Mouse (Mus musculus) forebrain, embryonic 14.5 days (tissue): Measurements from ENCODE around the gene Cmtm2b. TPM values are rescaled to one million over a fixed set of nuclear protein-coding genes. Genes with fewer than 3 reads are reported as not detected.

Experiments
- ATAC-seq: fragments of 200-750 bp; cut with Nextera tagmentation; 2 replicates; pipeline ENCODE4 v1.8.0; 2017; ENCODE audit warnings: mild to moderate bottlenecking, moderate library complexity
- DNase-seq: peaks from one replicate; pipeline ENCODE4 v3.0.0-alpha.2; 2015; ENCODE audit warnings: low spot score
- H3K27ac ChIP-seq: fragments of 300-500 bp; sonication (generic); 2 replicates; pipeline ENCODE4 v1.5.1; 2014; ENCODE audit warnings: low read depth, mild to moderate bottlenecking, control low read depth, low read length, moderate library complexity
- H3K27me3 ChIP-seq: fragments of 300-500 bp; sonication (generic); replicated peaks from 2 replicates; pipeline ENCODE4 v1.6.1; 2014; ENCODE audit warnings: low read length, control low read depth, mixed read lengths; ENCODE audit not compliant: control insufficient read depth, insufficient read depth
- H3K36me3 ChIP-seq: fragments of 300-500 bp; sonication (generic); 2 replicates; pipeline ENCODE4 v1.6.1; 2014; ENCODE audit warnings: low read length, control low read depth; ENCODE audit not compliant: control insufficient read depth, insufficient read depth
- H3K4me1 ChIP-seq: fragments of 300-500 bp; sonication (generic); 2 replicates; pipeline ENCODE4 v1.6.1; 2014; ENCODE audit warnings: antibody characterized with exemption, low read length, control low read depth; ENCODE audit not compliant: control insufficient read depth, insufficient read depth
- H3K4me2 ChIP-seq: fragments of 300-500 bp; sonication (generic); 2 replicates; pipeline ENCODE4 v1.6.1; 2014; ENCODE audit warnings: mild to moderate bottlenecking, control low read depth, low read length
- H3K4me3 ChIP-seq: fragments of 300-500 bp; sonication (generic); 2 replicates; pipeline ENCODE4 v1.5.1; 2014; ENCODE audit warnings: low read depth, low read length, control low read depth
- H3K9ac ChIP-seq: fragments of 300-500 bp; sonication (generic); 2 replicates; pipeline ENCODE4 v1.6.1; 2014; ENCODE audit warnings: mild to moderate bottlenecking, low read length, control low read depth, moderate library complexity
- H3K9me3 ChIP-seq: fragments of 300-500 bp; sonication (generic); replicated peaks from 2 replicates; pipeline ENCODE4 v1.6.1; 2016; ENCODE audit warnings: low read length, control low read depth, mixed read lengths; ENCODE audit not compliant: control insufficient read depth
- WGBS: fragments of 180-500 bp; shearing (Covaris S2); extraction: QIAGEN DNeasy Blood & Tissue Kit; methylation state at CpG from one replicate; pipeline ENCODE4 v1.1.7; 2014; 5-methylcytosine and 5-hydroxymethylcytosine counted together
- polyA plus RNA-seq: library from polyadenylated mRNA; unstranded; fragments of >200 nt; fragmentation: Nextera tagmentation; extraction: Ambion mirVana; gene quantifications from 2 replicates; pipeline ENCODE4 v1.2.1, GENCODE M21; 2014

Gene Cmtm2b
- polyA plus RNA-seq, 1 experiment from 2014 or later = not detected

- ATAC-seq = peak; percentile 76
- H3K27ac ChIP-seq = no peak overlapping the region; the same call in 1 of the 2 replicates
- H3K9me3 ChIP-seq = no peaks in the 10 kb centered on the region
- peak overlapping the region; percentile 54 for H3K4me3 ChIP-seq
- no peaks in the 10 kb centered on the region for H3K27me3 ChIP-seq
- H3K4me2 ChIP-seq = peak overlapping the region; percentile 80
- WGBS = under 1% methylated on average over 52 of the region's 54 CpGs
- no peaks in the 10 kb centered on the region for H3K36me3 ChIP-seq
- H3K9ac ChIP-seq = peak overlapping the region; percentile 73
- no peaks in the 10 kb centered on the region for H3K4me1 ChIP-seq
- DNase-seq = peak; percentile 73
Measured at GRCm38 (mm10) chr8:104340233-104341105, 18.4 kb downstream of the Cmtm2b start.

DNA sequence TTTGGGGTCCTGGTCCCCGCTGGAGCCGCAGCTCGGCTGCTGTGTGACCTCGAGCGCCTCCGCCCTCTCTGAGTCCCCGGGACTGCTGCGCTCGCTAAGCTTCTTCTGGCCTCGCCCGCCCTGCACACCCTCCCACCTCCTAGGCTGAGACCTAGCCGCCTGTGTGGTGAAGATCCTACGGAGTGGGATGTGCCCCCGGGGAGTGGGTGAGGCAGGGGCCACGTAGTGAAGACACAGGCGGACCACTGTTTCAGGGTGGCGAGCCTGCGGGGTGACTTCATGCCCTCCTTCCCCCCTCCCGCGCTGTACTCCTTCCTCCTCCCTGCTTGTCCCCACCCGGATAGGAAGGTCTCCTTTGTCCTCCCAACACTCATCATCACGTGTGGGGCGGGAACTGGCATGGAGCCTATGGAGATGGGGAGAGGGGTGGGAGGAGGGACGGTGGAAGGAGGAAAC lies 19.1 kb downstream of the Cmtm2b start:
- peak; percentile 75 for ATAC-seq
- Histone ChIP-seq H3K9me3 (no peaks in the 10 kb centered on the region), H3K27me3 (no peaks in the 10 kb centered on the region), H3K27ac (peak overlapping the region; percentile 39; the same call in 1 of the 2 replicates), H3K4me3 (peak overlapping the region; percentile 54), H3K9ac (peak overlapping the region; percentile 73), H3K4me2 (peak overlapping the region; percentile 80), H3K4me1 (no peaks in the 10 kb centered on the region), H3K36me3 (no peaks in the 10 kb centered on the region)
- under 1% methylated on average over 24 of the region's 24 CpGs for WGBS
- peak; percentile 73 for DNase-seq

DNA sequence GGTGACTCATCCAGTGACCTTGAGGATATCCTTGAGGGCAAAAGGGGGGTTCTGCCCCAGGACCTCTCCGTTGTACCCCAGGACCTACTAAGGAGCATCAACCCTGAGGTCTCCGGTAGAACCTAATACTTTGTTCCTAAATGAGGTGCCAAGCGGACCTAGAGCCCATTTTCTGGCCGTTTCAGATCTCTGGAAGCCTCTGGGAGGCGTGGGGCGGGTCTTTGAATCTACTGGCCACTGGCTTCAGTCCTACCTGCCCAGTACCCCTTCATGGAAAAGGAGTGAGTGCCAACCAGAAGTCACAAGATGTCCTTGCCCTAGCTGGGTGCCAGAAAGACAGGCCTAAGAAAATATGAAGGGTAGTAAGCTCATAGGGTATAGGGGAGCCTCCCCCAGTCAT lies 19.6 kb downstream of the Cmtm2b start:
- no peaks in the 10 kb centered on the region for H3K27me3 ChIP-seq
- H3K4me2 ChIP-seq = peak overlapping the region; percentile 80
- WGBS = 40% methylated on average over 6 of the region's 6 CpGs
- H3K9ac ChIP-seq = no peak overlapping the region
- H3K4me3 ChIP-seq = peak overlapping the region; percentile 54; the same call in 1 of the 2 replicates
- peaks cover 4% of the 10 kb centered on the region; the same call in 1 of the 2 replicates for H3K36me3 ChIP-seq
- DNase-seq = no peak
- H3K9me3 ChIP-seq = no peaks in the 10 kb centered on the region
- H3K4me1 ChIP-seq = no peaks in the 10 kb centered on the region
- no peak overlapping the region for H3K27ac ChIP-seq
- no peak for ATAC-seq

DNA sequence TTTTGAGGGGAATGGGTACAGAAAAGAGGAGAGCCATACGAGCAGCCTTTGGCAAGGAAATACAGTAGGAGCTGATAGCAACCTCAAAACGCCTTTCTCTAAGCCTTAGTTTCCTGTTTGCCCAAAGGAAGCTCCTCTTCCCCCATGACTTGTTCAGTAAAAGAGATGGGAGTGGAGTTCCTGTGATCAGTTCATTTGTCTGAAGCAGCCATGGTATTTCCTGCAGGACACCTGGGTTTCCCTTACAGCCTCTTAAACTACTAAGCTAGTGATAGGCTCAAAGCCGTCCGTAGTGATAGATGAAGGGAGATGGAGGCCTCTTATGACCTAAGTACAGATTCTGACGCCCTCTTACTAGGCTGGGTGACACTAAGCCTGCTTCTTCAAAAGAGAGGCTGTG lies 20.4 kb downstream of the Cmtm2b start:
- Histone ChIP-seq H3K27ac (no peak overlapping the region), H3K4me3 (no peak overlapping the region), H3K4me1 (no peaks in the 10 kb centered on the region), H3K9ac (no peak overlapping the region), H3K9me3 (no peaks in the 10 kb centered on the region), H3K27me3 (no peaks in the 10 kb centered on the region), H3K36me3 (peaks cover 5% of the 10 kb centered on the region; the same call in 1 of the 2 replicates), H3K4me2 (no peak overlapping the region)
- DNase-seq (no peak), ATAC-seq (no peak)
- WGBS = 86% methylated on average over 5 of the region's 5 CpGs

- H3K4me3 ChIP-seq = no peak overlapping the region
- no peak overlapping the region for H3K9ac ChIP-seq
- no peaks in the 10 kb centered on the region for H3K27me3 ChIP-seq
- no peak overlapping the region for H3K27ac ChIP-seq
- 7% methylated on average over 7 of the region's 7 CpGs for WGBS
- DNase-seq = peak; percentile 90
- H3K4me2 ChIP-seq = no peak overlapping the region
- ATAC-seq = peak; percentile 57
- no peaks in the 10 kb centered on the region for H3K9me3 ChIP-seq
- no peaks in the 10 kb centered on the region for H3K4me1 ChIP-seq
- peaks cover 10% of the 10 kb centered on the region; the same call in 1 of the 2 replicates for H3K36me3 ChIP-seq
Measured at GRCm38 (mm10) chr8:104343957-104344356, 21.9 kb downstream of the Cmtm2b start.

GRCm38 (mm10) chr8:104344622-104345021 lies 22.6 kb downstream of the Cmtm2b start:
- Histone ChIP-seq H3K4me2 (no peak overlapping the region), H3K27me3 (no peaks in the 10 kb centered on the region), H3K36me3 (peaks cover 10% of the 10 kb centered on the region; the same call in 1 of the 2 replicates), H3K9ac (no peak overlapping the region), H3K4me3 (no peak overlapping the region), H3K9me3 (no peaks in the 10 kb centered on the region), H3K4me1 (no peaks in the 10 kb centered on the region), H3K27ac (no peak overlapping the region)
- DNase-seq (no peak), ATAC-seq (no peak)
- WGBS = 83% methylated on average over 5 of the region's 5 CpGs

GRCm38 (mm10) chr8:104346706-104347105 lies 24.7 kb downstream of the Cmtm2b start:
- no peaks in the 10 kb centered on the region for H3K4me1 ChIP-seq
- no peaks in the 10 kb centered on the region for H3K9me3 ChIP-seq
- no peak overlapping the region for H3K27ac ChIP-seq
- no peak overlapping the region for H3K4me3 ChIP-seq
- ATAC-seq (no peak), DNase-seq (no peak)
- H3K9ac ChIP-seq = no peak overlapping the region
- no peaks in the 10 kb centered on the region for H3K27me3 ChIP-seq
- no peak overlapping the region for H3K4me2 ChIP-seq
- 60% methylated on average over 12 of the region's 12 CpGs for WGBS
- H3K36me3 ChIP-seq = peaks cover 10% of the 10 kb centered on the region; the same call in 1 of the 2 replicates

- no peak overlapping the region for H3K4me2 ChIP-seq
- no peaks in the 10 kb centered on the region for H3K27me3 ChIP-seq
- H3K9me3 ChIP-seq = no peaks in the 10 kb centered on the region
- no peak overlapping the region for H3K4me3 ChIP-seq
- DNase-seq (no peak), ATAC-seq (no peak)
- H3K4me1 ChIP-seq = no peaks in the 10 kb centered on the region
- H3K9ac ChIP-seq = no peak overlapping the region
- no peak overlapping the region for H3K27ac ChIP-seq
- 94% methylated on average over 5 of the region's 5 CpGs for WGBS
- H3K36me3 ChIP-seq = peaks cover 10% of the 10 kb centered on the region; the same call in 1 of the 2 replicates
Measured at GRCm38 (mm10) chr8:104348971-104349370, 26.9 kb downstream of the Cmtm2b start.

DNA sequence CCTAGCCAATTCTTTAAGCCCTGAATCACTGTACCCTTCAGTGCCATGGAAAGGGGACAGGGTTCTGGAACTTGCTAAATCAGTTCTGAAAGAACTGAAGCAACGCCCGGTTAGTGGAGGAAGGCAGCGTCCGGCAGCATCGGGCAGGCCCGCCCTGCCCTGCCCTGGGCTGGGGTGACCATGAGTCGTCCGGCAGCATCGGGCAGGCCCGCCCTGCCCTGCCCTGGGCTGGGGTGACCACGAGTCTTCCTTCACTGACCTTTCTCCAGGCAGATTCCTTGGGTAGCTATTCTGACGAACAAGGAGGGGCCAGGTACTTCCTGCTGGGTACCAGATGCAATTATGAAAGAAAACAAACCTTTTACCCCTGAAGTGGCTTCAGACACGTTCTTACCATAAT lies 28.0 kb downstream of the Cmtm2b start:
- no peaks in the 10 kb centered on the region for H3K9me3 ChIP-seq
- no peak overlapping the region for H3K4me3 ChIP-seq
- 88% methylated on average over 13 of the region's 13 CpGs for WGBS
- H3K4me1 ChIP-seq = no peaks in the 10 kb centered on the region
- H3K27me3 ChIP-seq = no peaks in the 10 kb centered on the region
- DNase-seq = no peak
- no peak overlapping the region for H3K4me2 ChIP-seq
- ATAC-seq = no peak
- H3K9ac ChIP-seq = no peak overlapping the region
- H3K36me3 ChIP-seq = peaks cover 16% of the 10 kb centered on the region
- H3K27ac ChIP-seq = no peak overlapping the region
